Mouse (Mus musculus) heart, postnatal 0 days (tissue): ENCODE results near the gene Taf5.

Source experiments
- CTCF ChIP-seq: IDR thresholded peaks from 2 replicates; pipeline ENCODE4 v1.5.1; 2016; ENCODE audit warnings: antibody characterized with exemption, control low read depth, low read depth
- EP300 ChIP-seq: IDR thresholded peaks from 2 replicates; pipeline ENCODE4 v1.6.1; 2016; ENCODE audit warnings: antibody characterized with exemption, low read depth

DNA sequence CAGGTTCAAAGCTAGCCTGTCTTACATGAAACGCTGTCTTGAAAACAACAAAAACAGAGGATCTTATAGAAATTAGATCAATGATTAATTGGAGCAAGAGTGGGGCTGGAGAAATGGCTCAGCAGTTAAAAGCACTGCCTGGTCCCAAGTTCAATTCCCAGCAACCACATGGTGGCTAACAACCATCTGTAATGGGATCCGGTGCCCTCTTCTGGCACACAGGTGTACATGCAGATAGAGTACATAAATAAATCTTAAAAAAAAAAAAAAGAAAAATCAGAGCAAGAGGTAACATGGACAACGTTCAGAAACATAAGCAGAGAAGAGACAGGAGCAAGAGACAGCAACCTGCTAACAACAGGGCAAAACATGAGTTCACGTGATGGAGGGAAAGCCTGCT is 41.0 kb upstream of the Taf5 start:
- TF ChIP-seq CTCF (no peak), EP300 (no peak)
